10 mouse cellular contexts compared by ENCODE assay signal in genomic region chr2:144279742-144280141, GRCm38 (mm10). TPM values are rescaled to one million over a fixed set of nuclear protein-coding genes. Genes with fewer than 3 reads are reported as not detected.
DNase-seq lines count a peak whose midpoint lies in the region; ATAC-seq lines count a peak whose summit lies in the region.
"Had no signal": no experiment of that assay in that cellular context is flagged by ENCODE, and none has a peak within 500 bp of the region (broad histone marks: within the 10 kb centered on the region; RNA-seq: fewer than 3 reads in every experiment).

No protein-coding gene starts in this region.

- no peaks in the 10 kb centered on the region for H3K27me3 ChIP-seq in intestine, embryonic 16.5 days (replicated peaks; ENCODE audit: control insufficient read depth, insufficient read depth, low read length)
- H3K27me3 ChIP-seq in stomach, embryonic 16.5 days (ENCODE audit: control insufficient read depth, insufficient read depth, low read length): no peaks in the 10 kb centered on the region

- 74% methylated on average over 5 of the region's 5 CpGs for WGBS in intestine, embryonic 16.5 days
- 71% methylated on average over 5 of the region's 5 CpGs for WGBS in stomach, embryonic 16.5 days

- peaks cover 5% of the 10 kb centered on the region for H3K4me1 ChIP-seq in intestine, embryonic 16.5 days (ENCODE audit: control insufficient read depth, insufficient read depth, low read length)
- H3K4me1 ChIP-seq in stomach, embryonic 16.5 days (ENCODE audit: control insufficient read depth, insufficient read depth, low read length): peaks cover 2% of the 10 kb centered on the region; the same call in 1 of the 2 replicates

- H3K36me3 ChIP-seq in intestine, embryonic 16.5 days (ENCODE audit: control insufficient read depth, insufficient read depth, low read length): peaks cover 7% of the 10 kb centered on the region
- H3K36me3 ChIP-seq in stomach, embryonic 16.5 days (ENCODE audit: control insufficient read depth, insufficient read depth, low read length): peaks cover 7% of the 10 kb centered on the region

- peak; percentile 54 for ATAC-seq in intestine, embryonic 16.5 days
- ATAC-seq in stomach, embryonic 16.5 days (ENCODE audit: insufficient read depth, low FRiP score): peak; percentile 45; the same call in 1 of the 2 replicates

- H3K4me2 ChIP-seq in intestine, embryonic 16.5 days (ENCODE audit: low read depth, low read length): no peak overlapping the region
- H3K4me2 ChIP-seq in stomach, embryonic 16.5 days (ENCODE audit: low read depth, low read length): no peak overlapping the region

- DNase-seq in cerebellum, postnatal 10 days: peak; percentile 45 to 46
- DNase-seq in cerebellum, adult 11 months: no peak
- peak; percentile 70 for DNase-seq in ovary, adult 18-20 months (ENCODE audit: low spot score)
- DNase-seq in ovary, postnatal 10 days (ENCODE audit: low spot score): no peak
- DNase-seq in frontal cortex, postnatal 10 days (ENCODE audit: low spot score in 2 of 2): no peak
- DNase-seq in left cerebral cortex, adult 11 months (ENCODE audit: low spot score): no peak

- no peak overlapping the region for H3K4me3 ChIP-seq in intestine, embryonic 16.5 days (ENCODE audit: low read length)
- no peak overlapping the region for H3K4me3 ChIP-seq in stomach, embryonic 16.5 days (replicated peaks; ENCODE audit: low read length)

- H3K9ac ChIP-seq in intestine, embryonic 16.5 days (ENCODE audit: low read depth, low read length): no peak overlapping the region
- no peak overlapping the region for H3K9ac ChIP-seq in stomach, embryonic 16.5 days (ENCODE audit: low read length)

- no peak overlapping the region for H3K27ac ChIP-seq in intestine, embryonic 16.5 days (ENCODE audit: low read length)
- no peak overlapping the region for H3K27ac ChIP-seq in stomach, embryonic 16.5 days (ENCODE audit: low read length)

- H3K9me3 ChIP-seq in intestine, embryonic 16.5 days (ENCODE audit: control insufficient read depth, low read length): no peaks in the 10 kb centered on the region
- no peaks in the 10 kb centered on the region for H3K9me3 ChIP-seq in stomach, embryonic 16.5 days (replicated peaks; ENCODE audit: control insufficient read depth, low read length)

RNA-seq across cellular contexts. Expression of gene Snx5, which starts 9.0 kb away (rescaled TPM):
- 147 and 149 TPM in 2 replicates for polyA plus RNA-seq in intestine, embryonic 16.5 days (2015; fragmentation: Nextera tagmentation; extraction: Ambion mirVana)
- 106 and 109 TPM in 2 replicates for polyA plus RNA-seq in stomach, embryonic 16.5 days (2015; fragmentation: Nextera tagmentation; extraction: Ambion mirVana)

RNA-seq across cellular contexts. Expression of gene Mgme1, which starts 9.3 kb away (rescaled TPM):
- polyA plus RNA-seq in intestine, embryonic 16.5 days (2015; fragmentation: Nextera tagmentation; extraction: Ambion mirVana): 22.8 and 23.9 TPM in 2 replicates
- polyA plus RNA-seq in stomach, embryonic 16.5 days (2015; fragmentation: Nextera tagmentation; extraction: Ambion mirVana): 18.3 and 20.0 TPM in 2 replicates

RNA-seq across cellular contexts. Expression of gene Ovol2, which starts 52.2 kb away (rescaled TPM):
- 1.2 TPM in 2 replicates for polyA plus RNA-seq in intestine, embryonic 16.5 days (2015; fragmentation: Nextera tagmentation; extraction: Ambion mirVana)
- 3.2 and 3.5 TPM in 2 replicates for polyA plus RNA-seq in stomach, embryonic 16.5 days (2015; fragmentation: Nextera tagmentation; extraction: Ambion mirVana)
- polyA plus RNA-seq: C2C12; neural tube, embryonic 14.5 days had no signal

Comparison
In these comparisons a context has a peak if more than half of its experiments do, and no peak if none do; other contexts are left out.
1. DNase-seq: peak in cerebellum, postnatal 10 days (2 of 2) and ovary, adult 18-20 months (single experiment); none in cerebellum, adult 11 months (single experiment), ovary, postnatal 10 days (single experiment), frontal cortex, postnatal 10 days (0 of 2) and left cerebral cortex, adult 11 months (single experiment).